Mouse (Mus musculus) telencephalon, adult 2 months (tissue): ENCODE measurements around the gene Nol9.
A peak's percentile ranks its signal among the peaks of the same experiment; 100 is the strongest.

Source experiments
- DNase-seq: peaks from one replicate; pipeline ENCODE4 v3.0.0-alpha.2; 2011; ENCODE audit warnings: low read depth, low spot score

Gene Nol9

DNA sequence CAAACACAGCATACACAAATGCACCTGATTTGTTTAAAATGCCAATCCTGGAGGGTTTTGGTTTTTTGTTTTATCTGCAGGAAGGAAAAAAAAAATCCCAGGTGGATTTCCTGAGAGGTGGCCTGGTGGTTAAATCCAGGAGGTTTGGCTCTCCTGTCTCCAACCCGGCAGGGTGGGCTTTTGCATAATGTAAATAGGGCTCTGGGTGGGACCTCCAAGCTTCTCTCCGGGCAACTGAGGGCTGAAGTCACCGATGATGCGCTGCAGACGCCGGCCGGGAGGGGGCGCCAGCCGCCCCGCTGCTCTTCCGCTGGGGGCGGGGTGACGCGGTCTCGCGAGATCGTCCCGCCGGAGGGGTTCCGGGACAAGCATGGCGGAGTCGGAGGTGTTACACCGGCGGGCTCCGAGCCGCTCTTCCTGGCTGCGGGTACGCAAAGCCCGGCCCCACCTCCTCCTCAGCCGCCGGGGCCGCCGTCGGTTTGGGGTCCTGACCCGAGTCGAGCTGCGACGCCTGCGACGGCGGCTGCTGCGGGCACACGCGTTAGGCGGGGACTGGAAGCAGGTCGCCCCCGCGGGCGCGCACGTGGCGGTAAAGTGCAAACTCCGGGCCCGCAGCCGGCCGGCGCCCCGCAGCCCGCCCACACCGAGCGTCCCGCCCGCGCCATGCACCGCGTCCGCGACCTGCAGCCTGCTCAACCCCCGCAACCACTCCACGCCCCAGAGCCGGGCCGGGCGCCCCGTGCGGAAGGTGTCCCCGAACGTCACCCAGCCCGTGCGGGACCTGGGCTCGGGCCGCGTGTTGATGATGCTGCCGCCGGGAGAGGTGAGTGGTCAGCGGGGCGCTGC, at the start of gene Nol9:
Nol9 (plus strand) TSS at position 337 of the 846 bp plus-strand sequence.
- DNase-seq = peak; percentile 64

DNA sequence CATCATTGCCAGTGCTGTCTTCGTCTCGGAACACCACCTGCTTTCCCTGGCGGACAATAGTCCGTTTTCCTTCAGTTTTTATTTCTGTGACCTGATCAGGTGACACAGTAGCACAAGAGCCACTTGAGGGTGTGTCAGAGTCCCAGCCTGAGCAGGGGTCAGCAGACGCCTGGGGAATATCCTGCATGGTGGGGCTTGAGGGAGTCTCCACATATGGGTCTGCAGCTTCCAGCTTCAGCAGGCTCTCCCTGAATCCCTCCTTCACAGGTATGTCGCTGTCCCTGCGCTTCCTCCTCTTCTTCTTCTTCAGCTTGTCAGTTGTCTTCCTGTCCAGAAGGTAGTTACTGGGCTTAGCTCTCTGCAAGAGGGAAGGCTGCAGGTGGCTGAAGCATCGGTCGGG, 47.0 kb upstream of the Nol9 start:
- DNase-seq = no peak

DNA sequence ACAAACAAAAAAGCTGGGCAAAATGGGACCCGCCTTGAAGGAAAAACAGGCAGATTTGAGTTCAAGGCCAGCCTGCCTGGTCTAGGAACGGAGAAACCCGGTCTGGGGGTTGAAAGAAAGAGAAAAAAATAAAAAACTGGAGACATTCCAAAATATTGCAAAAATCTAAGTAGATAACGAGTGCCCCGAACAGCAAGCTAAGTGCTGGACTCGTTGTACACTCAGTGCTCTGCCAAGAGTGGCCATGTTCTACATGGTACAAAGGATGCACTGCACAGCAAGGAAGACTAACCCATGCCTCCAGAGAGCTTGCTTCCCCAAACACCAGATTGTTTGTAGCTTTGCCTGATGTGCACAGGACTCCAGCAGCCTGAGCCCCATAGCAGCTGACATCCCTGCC, 46.1 kb upstream of the Nol9 start:
- DNase-seq = no peak

DNA sequence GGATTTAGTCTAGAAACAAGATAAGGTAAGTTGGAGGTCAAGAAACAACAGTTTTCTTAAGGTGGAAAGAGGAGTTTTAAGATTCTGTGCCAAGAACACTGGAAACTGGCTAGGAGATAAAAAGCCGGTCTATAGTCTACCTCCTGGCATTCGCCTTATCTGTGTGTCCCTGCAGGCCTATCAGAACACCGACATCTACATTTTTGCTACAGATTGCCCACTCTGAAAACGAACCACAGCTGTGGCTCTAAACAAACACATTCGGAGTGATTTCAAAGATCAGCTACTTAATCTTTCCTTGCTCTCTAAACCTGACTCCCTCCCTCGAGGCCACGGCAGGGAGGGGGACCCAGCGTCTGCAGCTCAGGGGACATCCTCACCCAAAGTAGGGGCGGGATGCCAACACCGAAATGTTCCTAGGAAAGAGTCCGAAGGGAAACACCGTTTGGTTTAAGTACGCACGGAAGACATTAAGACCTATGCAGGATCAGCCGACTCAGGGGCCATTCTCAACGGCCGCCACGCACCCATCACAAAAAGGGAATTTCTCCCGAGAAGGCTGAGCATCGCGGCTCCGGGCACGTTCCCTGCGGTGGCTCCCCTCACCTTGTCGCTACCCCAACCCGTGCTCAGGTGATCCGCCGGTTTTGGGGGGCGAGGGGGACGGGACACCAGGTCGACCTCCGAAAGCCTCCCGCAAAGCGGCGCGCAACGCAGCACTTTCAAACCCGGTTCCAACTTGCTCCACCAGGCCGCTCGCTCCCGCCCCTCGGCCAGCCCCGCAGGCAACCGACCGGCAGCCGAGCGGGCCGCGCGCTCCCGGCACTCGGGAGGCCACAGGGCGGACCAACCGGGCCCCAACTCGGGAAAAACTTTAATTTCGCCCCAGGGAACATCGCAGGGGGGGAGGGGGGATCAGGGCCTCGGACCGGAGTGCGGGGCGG, 44.6 kb upstream of the Nol9 start:
- no peak for DNase-seq

DNA sequence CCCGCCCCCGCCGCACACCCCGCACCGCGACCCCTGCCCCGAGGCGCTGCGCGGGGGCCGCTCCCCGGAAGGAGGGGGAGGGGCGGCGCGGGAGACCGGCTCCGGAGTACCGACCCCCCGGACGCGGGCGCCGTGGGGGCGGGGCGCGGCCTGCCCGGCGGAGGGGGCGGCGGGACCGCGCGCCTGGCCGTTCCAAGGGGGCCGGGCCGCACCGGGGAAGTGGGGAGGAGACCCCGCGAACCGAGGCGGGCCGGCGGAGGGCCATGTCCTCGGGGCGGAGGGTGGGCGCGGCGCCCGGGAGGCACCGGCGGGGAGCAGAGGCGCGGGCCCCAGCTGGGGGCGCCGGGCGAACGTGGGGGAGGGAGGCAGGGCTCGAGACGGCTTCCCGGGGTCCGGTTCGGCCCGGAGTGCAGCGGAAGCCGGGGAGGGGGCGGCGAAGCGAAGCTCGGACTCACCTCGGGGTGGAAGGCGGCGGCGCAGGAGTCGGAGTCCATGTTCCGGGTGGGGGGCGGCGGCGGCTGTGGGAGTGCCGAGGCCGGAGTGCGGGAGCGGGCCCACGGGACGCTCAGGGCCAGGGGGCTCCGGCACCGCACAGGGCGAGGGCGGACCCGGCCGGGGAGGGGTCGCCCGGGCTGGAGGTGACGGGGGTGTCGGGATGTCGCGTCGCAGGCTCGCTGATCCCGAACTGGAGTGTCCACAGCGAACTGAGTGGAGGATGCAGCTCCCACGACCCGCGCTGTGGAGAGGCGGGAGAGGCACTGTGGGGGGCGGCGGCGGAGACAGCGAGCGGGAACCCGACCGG, 43.5 kb upstream of the Nol9 start:
- no peak for DNase-seq

DNA sequence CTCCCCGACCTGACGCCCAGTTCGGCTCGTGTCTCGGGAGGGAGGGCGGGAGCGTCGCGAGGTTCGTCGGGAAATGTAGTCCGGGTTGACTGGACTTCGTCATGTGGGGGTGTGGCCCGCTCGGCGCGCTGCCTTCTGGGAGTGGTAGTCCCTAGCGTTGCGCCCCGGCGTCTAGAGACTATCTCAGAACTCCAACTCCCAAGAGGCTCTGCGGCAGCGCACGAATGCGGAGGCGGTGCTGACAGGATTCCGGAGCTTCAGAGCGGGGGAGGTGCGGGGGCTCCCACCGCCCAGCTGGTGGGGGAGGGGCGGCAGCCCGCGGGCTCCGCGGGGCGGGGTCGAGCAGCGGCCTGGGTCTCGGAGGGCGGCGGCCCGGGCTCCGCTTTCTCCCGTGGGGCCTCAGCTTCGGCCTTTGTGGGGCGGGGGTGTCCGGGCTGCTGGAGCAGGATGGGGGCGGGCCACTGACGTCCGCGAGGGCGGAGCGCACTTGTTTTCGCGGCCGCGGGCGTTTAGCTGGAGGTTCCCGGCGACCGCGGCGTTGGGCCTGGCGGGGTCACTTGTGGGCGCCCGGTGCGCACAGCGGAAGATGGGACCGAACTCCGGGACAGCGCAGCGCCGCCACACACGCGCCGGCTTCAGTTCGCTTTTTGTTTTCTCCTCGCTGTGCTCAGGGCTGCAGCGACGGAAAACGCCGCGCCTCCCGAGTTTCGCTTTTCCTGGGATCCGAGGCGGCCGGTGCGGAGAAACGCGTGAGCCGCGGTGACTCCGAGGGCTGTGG, 42.8 kb upstream of the Nol9 start, which contains the start of gene Phf13:
Phf13 (minus strand) TSS at position 86 of the 778 bp plus-strand sequence.
- peak; percentile 98 for DNase-seq

DNA sequence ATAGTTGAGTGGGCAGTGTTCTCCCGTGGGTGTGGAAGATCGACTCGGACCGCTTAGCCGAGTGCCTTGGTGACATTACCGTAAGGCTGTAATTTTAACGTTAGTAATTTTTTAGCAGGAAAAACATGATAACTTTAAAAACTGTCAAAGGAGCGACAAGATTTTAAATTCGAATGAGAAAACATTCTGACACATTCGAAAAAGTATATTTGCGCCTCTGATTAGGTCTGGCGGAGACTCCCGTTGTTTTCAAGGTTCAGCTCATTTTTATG, 42.2 kb upstream of the Nol9 start:
- DNase-seq = no peak

DNA sequence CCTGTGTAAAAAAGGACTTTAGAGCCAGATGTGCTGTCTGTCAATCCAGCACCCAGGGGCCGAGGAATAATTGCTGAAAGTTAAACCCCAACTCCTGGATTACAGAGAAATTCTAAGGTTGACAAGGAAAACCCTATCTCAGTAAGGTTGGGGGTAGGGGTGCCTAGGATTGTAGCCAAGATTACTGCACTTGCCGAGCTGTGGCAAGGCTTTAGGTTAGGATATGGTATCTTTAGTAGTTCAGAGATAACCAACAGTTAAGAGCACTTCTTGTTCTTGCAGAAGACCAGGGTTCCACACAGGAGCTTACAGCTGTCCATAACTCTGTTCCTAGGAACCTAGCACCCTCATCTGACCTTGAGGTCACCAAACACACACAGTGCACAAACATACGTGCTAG, 41.4 kb upstream of the Nol9 start:
- no peak for DNase-seq

DNA sequence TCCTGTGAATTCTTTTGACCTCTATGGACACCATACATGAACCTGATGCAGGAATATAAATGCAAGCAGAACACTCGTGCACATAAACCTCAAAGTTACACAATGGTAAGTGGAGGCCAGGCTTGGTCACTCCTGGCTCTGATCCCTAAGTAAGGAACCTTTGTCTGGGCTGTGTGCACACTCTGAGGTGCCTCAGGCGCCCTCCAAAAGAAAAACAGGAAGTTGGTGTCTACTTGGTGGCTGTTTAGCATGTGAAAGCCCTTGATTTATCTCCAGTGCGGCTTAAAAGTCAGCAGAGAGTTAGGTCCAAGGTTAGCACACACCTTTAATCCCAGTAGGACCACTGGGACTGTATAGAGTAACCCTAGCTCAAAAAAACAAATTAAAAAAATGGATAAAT, 39.6 kb upstream of the Nol9 start:
- no peak for DNase-seq

DNA sequence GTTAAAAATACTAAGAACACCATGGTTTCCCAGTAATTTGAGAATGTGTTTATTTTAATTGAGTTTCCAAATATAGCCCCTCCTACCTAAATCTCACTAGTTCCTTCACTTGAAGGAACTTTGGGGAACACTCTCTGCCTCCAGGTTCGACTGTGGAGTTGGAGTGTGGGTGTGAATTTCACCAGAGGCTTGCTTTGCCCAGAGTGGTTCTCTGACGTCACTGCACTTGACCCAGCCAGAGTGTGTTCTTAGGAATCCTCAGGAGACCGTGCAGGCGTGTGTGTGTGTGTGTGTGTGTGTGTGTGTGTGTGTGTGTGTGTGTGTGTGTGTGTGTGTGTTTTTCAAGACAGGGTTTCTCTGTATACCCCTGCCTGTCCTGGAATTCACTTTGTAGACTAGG, 38.2 kb upstream of the Nol9 start:
- peak; percentile 81 for DNase-seq

DNA sequence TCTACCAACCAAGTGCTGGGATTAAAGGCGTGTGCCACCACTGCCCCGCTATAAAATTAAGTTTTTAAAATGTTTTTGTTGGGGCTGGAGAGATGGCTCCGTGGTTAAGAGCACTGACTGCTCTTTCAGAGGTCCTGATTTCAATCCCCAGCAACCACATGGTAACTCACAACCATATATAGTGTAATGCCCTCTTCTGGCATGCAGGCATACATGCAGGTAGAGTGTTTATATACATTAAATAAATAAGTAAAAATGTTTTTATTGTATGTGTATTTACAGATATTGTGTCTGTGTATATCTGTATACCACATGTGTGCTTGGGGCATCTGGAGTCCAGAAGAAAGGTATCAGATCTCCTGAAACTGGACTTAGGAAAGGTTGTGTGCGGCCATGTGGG, 37.8 kb upstream of the Nol9 start:
- DNase-seq = no peak

DNA sequence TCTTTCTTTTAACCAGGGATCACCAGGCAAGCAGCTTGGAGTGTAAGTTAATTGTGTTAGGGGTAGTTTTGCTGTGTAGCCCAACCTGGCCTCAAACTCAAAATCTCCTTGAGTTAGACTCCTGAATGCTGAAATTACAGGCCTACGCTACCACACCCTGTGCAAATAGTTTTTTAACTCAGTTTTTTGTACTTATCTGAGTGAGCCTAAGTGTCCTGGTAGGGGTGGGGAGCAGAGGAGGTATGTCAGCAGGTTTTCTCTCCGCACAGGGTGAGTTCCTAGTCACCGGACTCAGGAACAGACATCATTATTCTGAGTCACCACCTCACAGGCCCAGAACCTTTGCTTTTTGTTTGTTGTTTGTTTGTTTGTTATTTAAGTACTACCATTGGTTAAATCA, 37.1 kb upstream of the Nol9 start:
- DNase-seq = no peak

DNA sequence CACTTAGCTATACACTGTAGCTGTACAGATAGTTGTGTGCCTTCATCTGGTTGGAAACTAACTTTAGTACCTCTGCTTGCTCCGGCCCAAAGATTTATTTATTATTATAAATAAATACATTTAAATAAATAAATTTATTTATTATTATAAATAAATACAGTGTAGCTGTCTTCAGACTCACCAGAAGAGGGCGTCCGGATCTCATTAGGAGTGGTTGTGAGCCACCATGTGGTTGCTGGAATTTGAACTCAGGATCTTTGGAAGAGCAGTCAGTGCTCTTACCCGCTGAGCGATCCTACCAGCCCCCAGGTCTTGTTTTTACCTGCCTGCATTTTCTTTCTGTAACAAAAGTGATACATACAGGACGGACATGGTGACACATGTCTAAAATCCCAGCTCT, 33.0 kb upstream of the Nol9 start:
- no peak for DNase-seq

DNA sequence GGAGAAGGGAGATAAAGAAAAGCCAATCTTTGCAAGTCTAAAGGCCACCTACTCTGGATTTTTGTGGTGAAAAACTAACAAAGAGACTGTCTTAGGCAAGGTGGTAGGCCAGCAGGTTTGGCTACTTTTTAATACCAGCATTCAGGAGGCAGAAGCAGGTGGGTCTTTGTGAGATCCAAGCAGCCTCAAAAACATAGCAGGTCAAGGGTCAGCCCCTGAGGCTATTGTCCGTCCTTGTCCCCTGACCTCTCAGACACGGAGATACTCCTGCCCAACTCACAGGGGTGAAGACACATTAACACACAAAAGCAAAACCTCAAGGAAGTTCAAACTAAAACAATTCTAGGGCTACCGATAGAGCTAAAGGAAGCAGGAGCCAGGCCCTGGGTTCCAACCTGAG, 32.3 kb upstream of the Nol9 start:
- DNase-seq = no peak

DNA sequence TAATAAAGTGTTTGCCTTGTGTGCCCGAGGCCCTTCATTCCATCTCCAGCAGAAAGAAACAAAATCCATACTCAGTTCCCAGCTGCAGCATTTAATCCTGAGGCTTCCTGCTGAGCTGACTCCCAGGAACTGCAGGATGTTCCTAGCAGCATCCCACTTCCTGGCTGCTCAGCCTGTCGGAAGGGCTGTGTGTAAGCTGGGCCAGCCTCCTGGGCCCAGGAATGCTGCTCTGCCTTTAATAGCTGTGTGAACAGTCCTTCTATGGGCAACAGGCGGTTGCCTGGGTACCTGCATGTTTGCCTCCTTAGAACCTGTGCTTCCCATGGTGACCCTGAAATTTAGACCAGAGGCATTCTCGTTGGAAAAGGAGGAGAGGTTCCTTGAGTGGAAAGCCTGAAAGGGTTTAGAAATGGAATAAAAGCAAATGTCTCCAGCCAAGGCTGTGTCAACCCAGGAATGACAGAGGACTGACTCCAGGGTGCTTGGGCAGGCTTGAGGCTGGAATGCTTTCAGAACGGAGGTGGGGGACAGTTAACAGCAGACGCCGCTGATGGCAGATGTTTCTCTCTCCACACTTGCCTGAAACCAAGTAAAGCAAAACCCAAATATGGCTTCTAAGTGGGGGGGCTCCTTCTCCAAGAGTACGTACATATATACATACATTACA, 31.5 kb upstream of the Nol9 start:
- DNase-seq = peak; percentile 42

DNA sequence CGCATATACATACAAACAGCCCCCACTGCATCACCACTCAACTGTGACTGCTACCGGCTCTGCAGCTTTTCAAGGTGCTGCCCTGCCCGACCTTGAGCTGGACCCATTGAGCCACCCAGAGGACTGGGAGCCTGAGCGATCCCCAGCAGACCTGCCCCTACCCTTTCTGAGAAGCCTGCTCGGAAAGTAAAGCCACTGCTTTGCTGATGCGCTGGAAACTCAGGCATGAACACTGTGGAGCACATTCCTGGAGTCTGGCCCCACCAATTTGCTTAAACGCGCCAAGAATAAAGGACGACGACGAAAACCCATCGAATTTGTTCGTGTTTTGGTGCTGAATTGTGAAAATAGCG, 31.0 kb upstream of the Nol9 start:
- no peak for DNase-seq

DNA sequence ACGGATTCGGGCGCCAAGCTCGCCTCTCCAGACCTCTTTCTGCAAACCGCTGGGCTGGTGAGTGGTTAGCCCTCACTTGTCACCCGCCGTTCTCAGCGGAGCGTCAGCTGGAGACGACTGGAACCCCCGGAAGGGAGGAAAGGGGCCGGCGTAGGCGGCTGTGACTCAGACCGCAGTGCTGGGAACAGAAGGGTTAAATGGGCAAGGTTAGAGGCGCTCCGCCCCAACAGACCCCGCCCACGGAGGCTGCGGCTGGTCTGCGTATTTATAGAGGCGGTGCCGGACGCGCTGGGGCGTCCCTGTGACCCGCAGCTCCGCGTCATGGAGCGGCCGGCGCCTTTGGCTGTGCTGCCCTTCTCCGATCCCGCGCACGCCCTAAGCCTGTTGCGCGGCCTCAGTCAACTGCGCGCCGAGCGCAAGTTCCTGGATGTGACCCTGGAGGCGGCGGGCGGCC, 30.5 kb upstream of the Nol9 start, which contains the start of gene Klhl21:
Klhl21 (plus strand) TSS at position 182 of the 454 bp plus-strand sequence.
- DNase-seq = peak; percentile 91

DNA sequence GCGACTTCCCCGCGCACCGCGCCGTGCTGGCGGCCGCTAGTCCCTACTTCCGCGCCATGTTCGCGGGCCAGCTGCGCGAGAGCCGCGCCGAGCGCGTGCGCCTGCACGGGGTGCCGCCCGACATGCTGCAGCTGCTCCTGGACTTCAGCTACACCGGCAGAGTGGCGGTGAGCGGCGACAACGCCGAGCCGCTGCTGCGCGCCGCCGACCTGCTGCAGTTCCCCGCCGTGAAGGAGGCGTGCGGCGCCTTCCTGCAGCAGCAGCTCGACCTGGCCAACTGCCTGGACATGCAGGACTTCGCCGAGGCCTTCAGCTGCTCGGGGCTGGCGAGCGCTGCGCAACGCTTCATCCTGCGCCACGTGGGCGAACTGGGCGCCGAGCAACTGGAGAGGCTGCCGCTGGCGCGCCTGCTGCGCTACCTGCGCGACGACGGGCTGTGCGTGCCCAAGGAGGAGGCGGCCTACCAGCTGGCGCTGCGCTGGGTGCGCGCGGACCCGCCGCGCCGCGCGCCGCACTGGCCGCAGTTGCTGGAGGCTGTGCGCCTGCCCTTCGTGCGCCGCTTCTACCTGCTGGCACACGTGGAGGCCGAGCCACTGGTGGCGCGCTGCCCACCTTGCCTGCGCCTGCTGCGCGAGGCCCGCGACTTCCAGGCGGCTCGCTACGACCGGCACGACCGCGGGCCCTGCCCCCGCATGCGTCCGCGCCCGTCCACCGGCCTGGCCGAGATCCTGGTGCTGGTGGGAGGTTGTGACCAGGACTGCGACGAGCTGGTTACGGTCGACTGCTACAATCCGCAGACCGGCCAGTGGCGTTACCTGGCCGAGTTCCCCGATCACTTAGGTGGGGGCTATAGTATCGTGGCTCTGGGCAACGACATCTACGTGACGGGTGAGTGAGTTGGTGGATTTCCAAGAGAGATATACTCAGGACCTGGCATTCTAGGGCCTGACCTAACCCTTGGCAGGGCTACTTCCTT, 29.8 kb upstream of the Nol9 start:
- peak; percentile 79 for DNase-seq

DNA sequence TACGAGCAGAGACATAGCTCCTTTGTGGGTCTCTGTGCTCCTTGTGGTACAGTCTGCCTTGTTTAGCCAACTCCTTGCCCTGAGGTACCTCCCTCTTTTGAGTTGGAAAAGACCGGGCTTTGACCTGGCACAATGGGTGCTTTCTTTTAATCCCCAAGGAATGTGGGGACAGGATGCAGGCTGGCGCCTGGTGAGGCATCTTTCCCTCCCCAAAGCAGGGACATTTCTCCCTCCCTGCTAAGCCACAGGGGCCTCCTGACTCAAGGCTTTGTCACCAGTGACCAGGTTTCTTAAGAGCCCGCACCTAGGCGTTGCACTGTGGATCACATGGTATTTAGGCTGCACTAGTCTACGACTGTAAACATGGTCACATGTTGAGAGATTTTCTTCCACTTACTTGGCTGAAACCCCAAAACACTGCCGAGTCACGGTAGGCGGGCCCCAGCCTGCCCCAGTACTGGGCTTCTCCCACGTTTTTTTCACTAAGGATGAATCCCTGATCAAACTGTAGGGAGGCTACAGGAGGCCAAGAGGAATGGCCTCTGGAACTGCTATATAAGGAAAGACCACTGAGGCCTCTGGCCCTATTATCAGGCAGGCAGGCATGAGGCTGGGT, 28.9 kb upstream of the Nol9 start:
- DNase-seq = peak; percentile 31
